Mouse (Mus musculus) intestine, postnatal 0 days (tissue): ENCODE results near the gene Kcnh6. TPM values are rescaled to one million over a fixed set of nuclear protein-coding genes. Genes with fewer than 3 reads are reported as not detected.
"Not testable (repeated sequence)": the region's sequence is repeated elsewhere in the genome, so short reads cannot be mapped to it uniquely, and the experiment has no call there.

Experiments used
- ATAC-seq: fragments of 200-750 bp; cut with Nextera tagmentation; 2 replicates; pipeline ENCODE4 v1.8.0; 2017; ENCODE audit warnings: mild to moderate bottlenecking, moderate TSS enrichment, moderate library complexity
- H3K27ac ChIP-seq: fragments of 300-500 bp; sonication (generic); 2 replicates; pipeline ENCODE4 v1.5.1; 2014; ENCODE audit warnings: mild to moderate bottlenecking, low read depth, low read length, moderate library complexity
- H3K27me3 ChIP-seq: fragments of 300-500 bp; sonication (generic); replicated peaks from 2 replicates; pipeline ENCODE4 v1.6.1; 2014; ENCODE audit warnings: low read length, mixed read lengths; ENCODE audit not compliant: control insufficient read depth, insufficient read depth
- H3K36me3 ChIP-seq: fragments of 300-500 bp; sonication (generic); 2 replicates; pipeline ENCODE4 v1.6.1; 2014; ENCODE audit warnings: mild to moderate bottlenecking, moderate library complexity; ENCODE audit not compliant: control insufficient read depth, insufficient read depth
- H3K4me1 ChIP-seq: fragments of 300-500 bp; sonication (generic); replicated peaks from 2 replicates; pipeline ENCODE4 v1.6.1; 2014; ENCODE audit warnings: antibody characterized with exemption, low read length, mixed read lengths; ENCODE audit not compliant: control insufficient read depth, insufficient read depth
- H3K4me2 ChIP-seq: fragments of 300-500 bp; sonication (generic); replicated peaks from 2 replicates; pipeline ENCODE4 v1.6.1; 2014; ENCODE audit warnings: low read depth, mild to moderate bottlenecking, moderate library complexity
- H3K4me3 ChIP-seq: fragments of 300-500 bp; sonication (generic); 2 replicates; pipeline ENCODE4 v1.5.1; 2014; ENCODE audit warnings: low read depth, low read length
- H3K9ac ChIP-seq: fragments of 300-500 bp; sonication (generic); 2 replicates; pipeline ENCODE4 v1.6.1; 2014; ENCODE audit warnings: mild to moderate bottlenecking, low read depth, low read length
- H3K9me3 ChIP-seq: fragments of 300-500 bp; sonication (generic); 2 replicates; pipeline ENCODE4 v1.6.1; 2016; ENCODE audit warnings: mixed run types; ENCODE audit not compliant: control insufficient read depth
- CTCF ChIP-seq: sonication (generic); IDR thresholded peaks from 2 replicates; pipeline ENCODE4 v1.5.1; 2016; ENCODE audit warnings: low read depth, mild to moderate bottlenecking, control low read depth, antibody characterized with exemption, moderate library complexity
- WGBS: fragments of 180-500 bp; shearing (Covaris S2); extraction: QIAGEN DNeasy Blood & Tissue Kit; methylation state at CpG from one replicate; pipeline ENCODE4 v1.1.7; 2014; 5-methylcytosine and 5-hydroxymethylcytosine counted together
- polyA plus RNA-seq: library from polyadenylated mRNA; unstranded; fragments of >200 nt; fragmentation: Nextera tagmentation; extraction: Ambion mirVana; gene quantifications from 2 replicates; pipeline ENCODE4 v1.2.1, GENCODE M21; 2015

Kcnh6 gene
- polyA plus RNA-seq, 1 experiment from 2014 or later, result 1.6 TPM

GRCm38 (mm10) chr11:106025774-106026173 lies 17.9 kb downstream of the Kcnh6 start:
- TF ChIP-seq CTCF, result no peak
- Histone ChIP-seq H3K27me3 (no peaks in the 10 kb centered on the region), H3K27ac (no peak overlapping the region), H3K4me1 (no peaks in the 10 kb centered on the region), H3K9me3 (no peaks in the 10 kb centered on the region), H3K4me3 (no peak overlapping the region), H3K36me3 (no peaks in the 10 kb centered on the region), H3K4me2 (no peak overlapping the region), H3K9ac (no peak overlapping the region)
- WGBS, result 50% methylated on average over 3 of the region's 3 CpGs
- no peak for ATAC-seq

- 35% methylated on average over 10 of the region's 11 CpGs for WGBS
- Histone ChIP-seq H3K27ac (no peak overlapping the region), H3K9me3 (no peaks in the 10 kb centered on the region), H3K4me3 (no peak overlapping the region), H3K36me3 (no peaks in the 10 kb centered on the region), H3K9ac (no peak overlapping the region), H3K4me2 (no peak overlapping the region), H3K27me3 (no peaks in the 10 kb centered on the region), H3K4me1 (no peaks in the 10 kb centered on the region)
- ATAC-seq, result peak; percentile 36; the same call in 1 of the 2 replicates
- TF ChIP-seq CTCF, result peak; percentile 84
These were observed 18.7 kb downstream of the Kcnh6 start for GRCm38 (mm10) chr11:106026465-106027151.

- WGBS, result 89% methylated on average over 5 of the region's 5 CpGs
- Histone ChIP-seq H3K4me3 (no peak overlapping the region), H3K27ac (no peak overlapping the region), H3K4me1 (no peaks in the 10 kb centered on the region), H3K9ac (no peak overlapping the region), H3K4me2 (no peak overlapping the region), H3K9me3 (no peaks in the 10 kb centered on the region), H3K36me3 (no peaks in the 10 kb centered on the region), H3K27me3 (no peaks in the 10 kb centered on the region)
- TF ChIP-seq CTCF, result no peak
- ATAC-seq, result no peak
These were observed 19.7 kb downstream of the Kcnh6 start for GRCm38 (mm10) chr11:106027607-106028006.

- H3K4me2 ChIP-seq, ATAC-seq, H3K27ac ChIP-seq, H3K27me3 ChIP-seq, H3K4me1 ChIP-seq, H3K36me3 ChIP-seq, H3K9ac ChIP-seq, H3K4me3 ChIP-seq, H3K9me3 ChIP-seq: not testable (repeated sequence)
- 20% methylated on average over 4 of the region's 25 CpGs for WGBS
These were observed 24.1 kb downstream of the Kcnh6 start for GRCm38 (mm10) chr11:106032074-106032473.

- Histone ChIP-seq H3K4me2 (peak overlapping the region; percentile 47), H3K4me3 (no peak overlapping the region), H3K27me3 (no peaks in the 10 kb centered on the region), H3K36me3 (no peaks in the 10 kb centered on the region), H3K9ac (peak overlapping the region; percentile 11; the same call in 1 of the 2 replicates), H3K27ac (peak overlapping the region; percentile 62), H3K4me1 (0 out of 2 replicates have a peak, but pooled peaks cover 3% of the 10 kb centered on the region), H3K9me3 (no peaks in the 10 kb centered on the region)
- peak; percentile 29; the same call in 1 of the 2 replicates for TF ChIP-seq CTCF
- ATAC-seq, result no peak
- 33% methylated on average over 11 of the region's 11 CpGs for WGBS
These were observed 25.6 kb downstream of the Kcnh6 start for GRCm38 (mm10) chr11:106033491-106033919.

GRCm38 (mm10) chr11:106034986-106035385 lies 27.1 kb downstream of the Kcnh6 start:
- Histone ChIP-seq H3K4me3 (no peak overlapping the region), H3K4me1 (0 out of 2 replicates have a peak, but pooled peaks cover 3% of the 10 kb centered on the region), H3K4me2 (no peak overlapping the region), H3K27ac (no peak overlapping the region), H3K36me3 (no peaks in the 10 kb centered on the region), H3K27me3 (no peaks in the 10 kb centered on the region), H3K9ac (no peak overlapping the region), H3K9me3 (no peaks in the 10 kb centered on the region)
- 83% methylated on average over 9 of the region's 9 CpGs for WGBS
- no peak for ATAC-seq
- no peak for TF ChIP-seq CTCF
